Mouse (Mus musculus): Measurements from ENCODE around the gene Tex47. TPM values are rescaled to one million over a fixed set of nuclear protein-coding genes. Genes with fewer than 3 reads are reported as not detected.

The Tex47 gene
- 2.3 TPM for polyA plus RNA-seq (2014; fragmentation: Illumina TruSeq; extraction: RNeasy Lipid Tissue Mini Kit (QIAGEN cat#74804); ENCODE audit: low read depth, low replicate concordance)

GRCm38 (mm10) chr5:7303819-7304218 lies at the start of gene Tex47:
Gene Tex47, plus strand, starts transcription at chr5:7304119.

GRCm38 (mm10) chr5:7344145-7345010 lies 40.5 kb downstream of the Tex47 start, which contains the start of gene Zfp804b:
Gene Zfp804b, minus strand, starts transcription at chr5:7344756.

Other genes starting within 250 kb of the Tex47 start
- gene Zfp804b, start 40.6 kb downstream of the Tex47 start, polyA plus RNA-seq (2014; fragmentation: Illumina TruSeq; extraction: RNeasy Lipid Tissue Mini Kit (QIAGEN cat#74804); ENCODE audit: low read depth, low replicate concordance) = 0.37 TPM

Measured in adipose tissue, adult 10 weeks (tissue).